Mouse (Mus musculus) 3T3-L1 (cell line): Measurements from ENCODE around the gene Cfap161.

Source experiments
- DNase-seq: peaks from one replicate; pipeline ENCODE4 v3.0.0-alpha.2; 2015; ENCODE audit warnings: low read depth, low spot score

Cfap161 gene

DNA sequence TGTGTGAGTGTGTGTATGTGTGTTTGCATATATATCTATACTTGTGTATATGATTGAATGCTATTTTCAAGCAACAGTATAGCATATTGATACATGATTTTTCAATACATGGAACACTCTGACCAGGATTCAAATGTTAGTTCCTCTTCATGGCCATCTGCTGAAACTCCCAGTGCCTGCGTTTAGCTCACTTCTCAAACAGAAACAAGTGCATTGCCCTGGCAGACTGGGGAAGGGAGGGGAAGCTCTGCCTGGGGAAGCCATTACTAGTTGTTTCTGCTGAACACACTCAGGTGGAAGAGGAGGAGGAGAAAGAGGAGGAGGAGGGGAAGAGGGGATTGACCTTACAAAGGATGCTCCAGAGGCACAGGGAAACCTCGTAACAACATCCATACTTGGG lies 52.7 kb downstream of the Cfap161 start:
- DNase-seq: no peak

DNA sequence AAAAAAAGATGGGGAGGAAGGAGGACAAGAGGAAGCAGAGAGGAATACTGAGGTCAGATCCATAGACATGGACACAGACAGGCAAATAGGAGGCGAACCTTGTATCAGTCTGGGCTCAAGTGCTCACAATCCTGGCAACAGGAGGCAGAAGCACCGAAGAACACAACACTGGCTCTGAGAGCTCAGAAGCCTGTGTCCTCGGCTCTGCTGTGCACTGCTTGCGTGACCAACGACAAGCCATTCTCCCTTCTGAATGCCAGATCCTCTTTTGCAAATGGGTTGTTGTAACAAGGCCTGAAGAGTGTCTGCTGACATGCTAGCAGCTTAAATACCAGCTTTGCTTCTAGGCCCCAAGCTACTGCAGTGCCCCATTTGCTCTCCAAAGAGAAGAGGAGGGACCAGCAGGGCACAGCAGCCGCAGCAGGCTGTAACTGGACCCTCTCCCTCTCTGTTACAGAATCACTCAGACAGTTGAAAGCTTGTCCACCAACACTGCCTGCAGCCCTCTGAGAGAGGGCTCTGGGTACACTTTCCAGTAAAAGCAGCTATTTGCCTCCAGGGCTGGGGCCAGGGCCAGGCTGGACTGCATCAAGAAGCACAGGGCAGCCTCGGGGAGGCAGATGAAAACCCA lies 54.9 kb downstream of the Cfap161 start:
- peak; percentile 14 for DNase-seq

DNA sequence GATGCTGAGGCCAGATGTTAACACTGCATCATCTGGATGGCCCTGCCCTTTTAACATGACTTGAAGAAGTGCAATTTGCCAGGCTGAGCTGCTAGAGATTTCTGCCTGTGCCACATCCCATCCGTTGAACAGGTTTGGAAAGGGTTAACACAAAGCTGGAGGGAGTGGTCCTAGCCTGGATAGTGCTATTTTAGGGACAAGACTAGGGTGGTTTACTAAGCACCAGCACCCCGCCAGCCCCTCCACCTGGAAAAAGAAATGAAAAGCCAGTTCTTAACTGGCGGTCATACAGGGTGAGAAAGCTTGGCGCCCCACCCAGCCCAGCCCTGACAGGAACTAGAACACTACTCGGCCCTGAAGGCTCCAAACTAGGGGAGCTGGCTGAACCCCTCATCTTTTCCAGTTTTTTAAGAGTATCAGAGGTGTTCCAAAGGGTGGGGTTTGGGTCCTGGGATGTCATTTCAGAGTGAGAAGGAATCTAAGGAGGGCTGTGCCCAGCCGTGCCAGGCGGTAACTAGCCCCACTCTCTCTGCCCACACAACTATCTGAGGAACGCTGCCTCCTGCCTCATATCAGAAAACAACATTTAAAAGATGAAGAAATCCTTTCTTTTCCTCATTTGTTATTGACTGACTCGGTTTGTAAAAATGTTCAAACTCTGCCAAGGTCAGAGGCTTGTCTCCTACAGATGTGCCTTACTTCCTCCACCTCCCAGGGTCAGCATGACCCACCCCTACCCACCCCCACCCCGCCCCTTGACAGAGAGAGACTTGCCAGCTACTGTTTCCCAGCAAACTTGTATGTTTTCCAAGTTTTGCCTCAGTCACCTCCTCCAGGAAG lies 55.8 kb downstream of the Cfap161 start:
- peak; percentile 61 for DNase-seq

DNA sequence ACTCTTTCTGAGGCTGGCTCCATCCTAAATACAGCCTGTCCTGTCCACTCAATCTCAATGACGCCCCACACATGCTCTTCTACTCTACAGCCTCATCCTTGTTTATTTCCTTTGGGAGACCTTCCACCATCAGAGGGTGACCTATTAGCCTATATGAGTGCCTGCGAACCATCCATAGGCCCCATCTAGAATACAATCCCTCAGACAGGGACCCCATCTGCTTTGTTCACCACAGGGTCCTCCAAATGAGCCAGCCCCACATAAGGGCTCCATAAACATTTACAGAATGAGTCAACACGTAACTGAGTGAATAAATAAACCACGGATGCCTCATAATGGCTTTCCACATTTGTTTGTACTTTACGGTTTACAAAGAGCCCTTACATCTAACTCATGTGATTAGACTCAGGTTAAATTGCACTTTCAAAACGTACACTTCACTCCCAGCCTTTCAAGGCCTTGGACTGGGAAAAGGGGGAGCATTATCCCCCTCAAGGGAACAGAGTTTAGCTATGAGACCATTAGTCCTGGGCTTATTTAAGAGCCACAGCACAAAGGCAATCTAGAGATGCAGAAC lies 56.7 kb downstream of the Cfap161 start:
- DNase-seq: peak; percentile 59

DNA sequence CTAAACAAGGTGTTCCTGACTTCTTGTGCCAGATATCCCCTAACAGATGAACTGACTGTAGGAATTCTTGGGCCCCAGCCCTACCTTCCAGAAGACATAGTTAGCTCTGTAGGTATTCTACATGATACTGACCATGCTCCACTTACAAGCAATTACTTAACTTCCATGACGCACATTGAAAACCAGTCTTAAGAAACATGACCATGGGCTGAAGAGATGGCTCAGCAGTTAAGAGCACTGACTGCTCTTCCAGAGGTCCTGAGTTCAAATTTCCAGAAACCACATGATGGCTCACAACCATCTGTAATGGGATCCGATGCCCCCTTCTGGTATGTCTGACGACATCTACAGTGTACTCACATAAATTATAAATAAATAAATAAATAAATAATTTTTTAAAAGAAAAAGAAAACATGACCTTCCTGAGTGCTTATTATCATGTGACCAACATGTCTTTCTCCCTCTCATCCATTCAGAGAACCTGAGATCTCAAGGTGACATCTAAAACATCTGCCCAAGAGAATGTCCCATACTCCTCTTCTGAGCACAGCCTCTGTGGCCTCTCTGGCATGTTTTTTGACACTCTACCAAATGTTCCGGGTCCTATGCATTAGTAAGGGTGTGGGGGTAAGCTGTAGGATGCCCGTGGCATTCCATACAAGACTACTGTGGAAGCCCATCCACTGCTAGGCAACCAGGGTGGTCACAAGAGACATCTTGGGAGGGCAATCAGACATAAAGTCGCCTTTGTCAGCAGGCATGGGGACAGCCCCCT lies 58.2 kb downstream of the Cfap161 start:
- no peak for DNase-seq

DNA sequence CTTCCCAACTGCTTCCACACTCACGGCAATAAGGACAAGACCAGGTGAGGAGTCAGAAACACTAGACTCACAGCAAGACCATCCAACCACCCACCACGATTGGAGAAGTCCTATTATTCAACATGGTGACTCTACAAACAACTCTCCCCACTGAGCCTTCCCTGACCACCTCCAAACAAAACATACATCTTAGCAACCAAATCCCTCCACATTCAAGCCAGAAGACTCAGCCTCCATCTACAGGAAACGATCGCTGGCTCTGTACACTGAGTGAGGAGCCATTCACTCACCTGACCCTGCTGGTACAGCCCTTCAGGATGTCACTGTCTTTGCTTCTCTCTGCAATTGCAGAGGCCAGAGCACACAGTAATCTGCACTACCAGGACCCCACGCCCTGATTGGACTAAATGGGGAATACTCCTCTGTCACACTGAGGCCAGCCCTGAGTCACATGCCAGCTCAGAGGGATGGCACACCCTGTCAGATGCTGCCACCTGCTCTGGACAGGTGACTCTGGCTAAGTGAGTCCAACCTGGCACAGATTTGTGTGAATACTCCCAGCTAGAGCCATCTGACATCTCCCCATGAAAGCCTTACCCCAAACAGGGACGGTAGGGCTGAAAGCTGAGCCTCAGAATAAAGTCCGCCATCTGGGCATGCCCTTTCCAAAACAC lies 59.4 kb downstream of the Cfap161 start:
- no peak for DNase-seq

DNA sequence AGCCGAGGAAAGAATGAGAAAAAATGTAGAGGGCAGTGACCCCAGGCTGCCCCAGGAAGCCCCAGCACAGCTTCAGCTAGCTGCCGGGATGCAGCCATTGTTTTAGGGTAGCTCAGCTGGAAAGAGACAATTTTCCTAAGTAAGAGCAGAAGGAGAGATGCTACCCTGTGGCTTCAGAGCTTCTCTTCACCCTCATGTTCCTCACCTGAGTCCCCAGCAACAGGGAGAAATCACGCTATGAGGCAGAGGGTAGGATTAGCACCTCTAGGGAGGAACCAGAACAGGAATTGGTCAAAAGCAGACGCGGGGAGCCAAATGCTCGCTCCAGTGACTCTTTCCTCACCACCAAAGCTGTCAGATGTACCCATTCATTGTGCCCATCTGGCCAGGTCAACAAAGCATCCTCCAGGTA lies 60.0 kb downstream of the Cfap161 start:
- DNase-seq: no peak

DNA sequence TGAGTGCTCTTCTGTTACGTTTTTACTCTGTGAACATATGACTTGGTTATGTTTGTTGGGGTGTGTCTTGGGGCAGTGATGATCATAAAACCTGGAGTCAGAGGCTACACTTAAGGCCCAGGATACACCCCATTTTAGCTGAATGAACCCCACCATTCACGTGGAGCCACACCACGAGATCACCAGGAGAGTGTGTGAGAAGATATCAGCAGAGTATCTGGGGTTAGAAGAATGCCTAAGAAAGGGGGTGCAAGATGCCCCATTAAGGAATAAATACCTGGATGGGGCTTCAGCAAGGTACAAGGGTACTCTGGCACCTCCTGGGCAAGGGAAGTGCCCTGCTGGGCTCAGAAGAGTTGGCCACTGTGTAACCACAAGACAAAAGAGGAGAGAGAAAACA lies 60.4 kb downstream of the Cfap161 start:
- DNase-seq: no peak

DNA sequence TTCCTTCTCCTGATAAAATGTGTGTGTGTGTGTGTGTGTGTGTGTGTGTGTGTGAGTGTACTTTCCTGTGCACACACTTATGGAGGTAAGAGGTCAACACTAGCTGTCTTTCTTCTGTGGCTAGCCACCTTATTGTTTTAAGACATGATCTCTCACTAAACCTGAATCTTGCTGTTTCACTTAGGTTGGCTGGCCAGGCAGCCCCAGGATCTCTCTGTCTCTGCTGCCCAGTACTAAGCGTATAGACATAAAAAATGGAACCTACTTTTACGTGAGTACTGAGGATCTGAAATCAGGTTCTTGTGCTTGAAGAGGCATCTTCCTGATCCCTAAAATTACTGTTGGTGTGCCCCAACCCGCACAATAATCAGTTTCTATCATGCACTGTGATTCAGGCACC lies 61.9 kb downstream of the Cfap161 start:
- DNase-seq: no peak

DNA sequence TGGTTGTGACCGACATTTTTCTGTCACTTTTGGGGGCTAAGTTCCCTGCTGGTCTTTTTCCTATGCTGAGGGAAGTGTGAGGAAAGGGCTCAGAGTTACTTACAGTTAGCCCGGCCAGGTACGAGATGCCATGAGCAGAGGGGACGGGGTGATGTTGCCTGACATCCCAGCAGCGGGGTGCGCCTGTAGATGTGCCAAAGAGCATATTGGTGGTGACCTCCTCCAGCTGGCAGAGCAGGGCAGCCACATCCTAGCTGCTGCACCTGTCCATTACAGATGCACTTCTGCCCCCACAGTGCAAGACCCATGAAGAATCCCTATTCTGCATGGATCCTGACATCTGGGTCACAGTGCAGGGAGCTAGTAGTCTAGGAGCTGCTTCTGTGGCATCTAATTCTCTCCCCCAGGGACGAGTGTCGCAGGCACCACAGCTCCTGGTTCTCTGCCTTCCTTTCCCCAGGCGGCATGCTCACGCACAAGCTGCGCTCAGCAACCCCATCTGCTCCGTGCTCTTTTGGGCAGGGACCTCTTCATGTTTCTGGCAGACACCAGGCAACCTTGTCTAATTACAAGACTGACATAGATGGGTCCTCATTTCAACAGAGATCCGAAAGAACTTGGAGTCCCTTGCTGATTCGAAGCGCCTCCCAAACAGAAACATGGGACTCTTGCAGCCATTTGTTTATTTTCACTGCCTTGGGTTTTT lies 62.6 kb downstream of the Cfap161 start:
- DNase-seq: no peak

DNA sequence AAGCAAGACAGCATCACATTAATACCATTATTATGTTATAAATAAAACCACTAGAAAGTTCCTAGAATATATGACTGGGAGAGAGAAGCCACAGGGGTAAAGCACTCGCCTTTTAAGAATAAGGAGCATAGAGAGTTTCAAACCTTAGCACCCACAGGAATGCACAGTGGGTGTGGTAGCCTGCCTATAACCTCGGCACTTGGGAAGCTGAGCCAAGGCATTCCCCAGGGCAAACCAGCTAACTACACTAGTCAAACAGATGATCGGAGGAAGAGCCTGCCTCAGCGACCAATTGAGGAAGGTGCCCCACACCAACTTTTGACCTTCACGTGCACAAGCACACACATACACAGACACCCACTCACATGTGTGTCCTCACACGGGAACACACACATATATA lies 63.4 kb downstream of the Cfap161 start:
- peak; percentile 63 for DNase-seq

DNA sequence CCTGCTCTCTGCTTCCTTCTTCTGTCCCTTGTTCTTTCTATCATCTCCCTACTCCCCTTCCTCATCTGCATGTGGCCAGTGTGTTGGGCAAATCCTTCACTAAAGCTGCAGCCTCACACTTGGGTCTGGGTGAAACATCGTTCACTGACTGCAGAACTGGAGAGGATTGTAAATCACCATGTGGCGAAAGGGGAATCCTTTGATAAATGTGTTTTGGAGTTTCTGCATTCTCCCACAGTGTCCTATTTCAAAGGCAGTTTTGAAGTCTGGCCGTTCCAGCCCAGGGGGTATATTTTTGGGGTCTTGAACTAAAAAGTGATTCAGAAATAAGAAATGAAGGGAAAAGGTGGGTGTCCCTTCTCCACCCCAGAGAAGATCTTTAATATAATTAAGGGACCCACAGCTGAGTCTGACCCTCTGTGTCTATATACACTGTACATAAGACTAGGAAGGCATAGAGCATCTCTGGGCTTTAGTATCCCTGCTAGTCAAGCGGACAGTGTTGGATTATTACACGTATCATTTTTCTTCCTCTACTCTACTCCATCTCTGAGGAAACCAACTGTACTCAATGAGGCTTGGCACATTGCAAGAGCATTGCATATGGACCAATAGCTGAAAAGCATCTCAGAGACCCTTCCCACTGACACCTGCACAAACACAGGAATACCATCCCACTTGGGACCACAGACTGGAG lies 67.6 kb downstream of the Cfap161 start:
- no peak for DNase-seq

DNA sequence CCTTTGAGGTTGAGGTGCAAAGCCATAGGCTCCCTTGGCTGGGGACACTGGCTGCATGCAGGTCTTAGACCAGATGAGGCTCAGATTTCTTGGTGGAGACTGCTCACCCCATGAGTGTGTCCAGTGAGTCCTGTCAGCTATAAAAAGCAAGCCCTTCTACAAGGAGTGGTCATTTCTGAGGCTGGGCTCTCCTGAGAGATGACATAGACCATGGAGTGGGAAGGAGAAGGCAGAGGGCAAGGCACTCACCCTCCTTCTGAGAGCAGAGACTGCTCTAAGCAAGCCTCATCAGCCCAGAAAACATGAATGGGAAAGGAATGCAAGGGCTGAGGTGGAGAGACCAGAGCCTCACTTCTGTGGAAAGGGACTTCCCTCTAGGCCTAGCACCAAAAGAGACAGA lies 68.9 kb downstream of the Cfap161 start:
- DNase-seq: peak; percentile 24

DNA sequence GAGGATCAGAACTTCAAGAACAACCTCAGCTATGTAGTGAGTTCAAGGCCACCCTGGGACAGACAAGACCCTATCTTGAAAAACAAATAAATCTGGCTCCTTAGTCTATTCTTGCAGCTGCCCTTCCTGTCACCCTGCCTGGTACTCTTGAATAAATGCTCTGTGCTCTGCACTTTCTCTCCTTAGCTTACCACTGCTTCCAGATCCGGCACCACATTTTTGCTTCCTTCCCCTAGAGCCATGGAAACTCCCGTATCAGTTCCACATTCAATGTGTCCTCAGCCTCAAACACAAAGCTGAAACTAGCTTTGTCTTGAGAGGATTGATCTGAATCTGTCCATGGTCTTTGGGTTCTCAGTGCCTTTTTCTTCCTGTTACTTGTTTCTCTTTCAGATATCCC lies 70.1 kb downstream of the Cfap161 start:
- DNase-seq: no peak
